Mouse (Mus musculus) midbrain, embryonic 15.5 days (tissue): ENCODE data around the gene Prf1. TPM values are rescaled to one million over a fixed set of nuclear protein-coding genes. Genes with fewer than 3 reads are reported as not detected.

Source experiments
- ATAC-seq: fragments of 200-750 bp; cut with Nextera tagmentation; replicated peaks from 2 replicates; pipeline ENCODE4 v1.8.0; 2017; ENCODE audit warnings: moderate TSS enrichment
- H3K27ac ChIP-seq: fragments of 300-500 bp; sonication (generic); 2 replicates; pipeline ENCODE4 v1.5.1; 2015; ENCODE audit warnings: mild to moderate bottlenecking, inconsistent platforms
- H3K27me3 ChIP-seq: fragments of 300-500 bp; sonication (generic); replicated peaks from 2 replicates; pipeline ENCODE4 v1.6.1; 2015; ENCODE audit warnings: inconsistent platforms
- H3K36me3 ChIP-seq: fragments of 300-500 bp; sonication (generic); replicated peaks from 2 replicates; pipeline ENCODE4 v1.6.1; 2015; ENCODE audit warnings: inconsistent platforms
- H3K4me1 ChIP-seq: fragments of 300-500 bp; sonication (generic); 2 replicates; pipeline ENCODE4 v1.6.1; 2015; ENCODE audit warnings: inconsistent platforms
- H3K4me2 ChIP-seq: fragments of 300-500 bp; sonication (generic); 2 replicates; pipeline ENCODE4 v1.6.1; 2015; ENCODE audit warnings: inconsistent platforms, mild to moderate bottlenecking, moderate library complexity
- H3K4me3 ChIP-seq: fragments of 300-500 bp; sonication (generic); 2 replicates; pipeline ENCODE4 v1.5.1; 2015; ENCODE audit warnings: mild to moderate bottlenecking, inconsistent platforms
- H3K9ac ChIP-seq: fragments of 300-500 bp; sonication (generic); 2 replicates; pipeline ENCODE4 v1.6.1; 2015; ENCODE audit warnings: mild to moderate bottlenecking, inconsistent platforms
- H3K9me3 ChIP-seq: fragments of 300-500 bp; sonication (generic); 2 replicates; pipeline ENCODE4 v1.6.1; 2016; ENCODE audit warnings: inconsistent platforms
- WGBS: fragments of 180-500 bp; shearing (Covaris S2); methylation state at CpG from one replicate; pipeline ENCODE4 v1.1.7; 2015; ENCODE audit warnings: mixed read lengths; 5-methylcytosine and 5-hydroxymethylcytosine counted together
- polyA plus RNA-seq: library from polyadenylated mRNA; unstranded; fragments of >200 nt; fragmentation: Nextera tagmentation; extraction: Ambion mirVana; gene quantifications from 2 replicates; pipeline ENCODE4 v1.2.1, GENCODE M21; 2015

Prf1 gene
- polyA plus RNA-seq, 1 experiment from 2014 or later, result 0.06 TPM

DNA sequence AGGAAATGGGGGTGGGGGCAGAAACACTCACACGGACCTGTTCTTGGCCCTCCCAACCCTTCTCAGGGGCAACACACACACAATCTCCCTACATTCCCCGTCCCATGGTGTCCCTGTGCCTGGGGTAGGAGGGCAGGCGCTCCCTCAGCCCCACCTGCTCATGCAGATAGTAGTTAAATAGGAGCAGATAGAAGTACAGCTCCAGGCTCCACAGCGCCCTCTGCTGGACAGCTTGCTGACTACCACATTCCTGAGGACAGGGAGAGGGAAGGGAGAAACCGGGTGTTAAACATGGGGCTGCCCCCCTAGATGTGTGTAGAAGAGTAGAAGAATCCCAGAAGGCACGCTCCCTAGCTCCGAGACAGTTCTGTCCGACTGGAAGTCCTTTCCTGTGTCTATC is 46.3 kb downstream of the Prf1 start:
- no peaks in the 10 kb centered on the region for H3K27me3 ChIP-seq
- H3K9me3 ChIP-seq, result no peaks in the 10 kb centered on the region
- no peaks in the 10 kb centered on the region for H3K36me3 ChIP-seq
- H3K4me1 ChIP-seq, result peaks cover 5% of the 10 kb centered on the region; the same call in 1 of the 2 replicates
- no peak overlapping the region for H3K4me2 ChIP-seq
- no peak for ATAC-seq
- no peak overlapping the region for H3K9ac ChIP-seq
- 54% methylated on average over 8 of the region's 8 CpGs for WGBS
- H3K27ac ChIP-seq, result no peak overlapping the region
- no peak overlapping the region for H3K4me3 ChIP-seq

DNA sequence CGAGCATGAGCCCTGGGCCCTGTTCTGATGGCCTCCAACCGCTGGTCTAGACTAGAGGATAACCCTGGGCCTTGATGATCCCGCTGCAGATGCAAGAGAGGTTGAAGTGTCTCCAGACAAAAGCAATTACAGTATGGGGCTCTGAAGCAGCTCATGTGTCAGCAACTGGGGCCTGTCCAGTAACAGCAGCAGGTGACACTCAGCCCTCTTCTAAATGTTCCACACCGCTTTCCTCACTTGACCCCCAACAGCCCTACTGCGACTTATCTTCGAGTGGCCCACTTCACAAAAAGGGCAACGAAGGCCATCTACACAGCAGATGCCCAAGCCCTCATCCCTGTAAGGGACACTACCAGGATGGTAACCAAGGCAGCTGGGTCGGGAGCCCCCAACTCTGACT is 47.5 kb downstream of the Prf1 start:
- ATAC-seq, result no peak
- 67% methylated on average over 8 of the region's 8 CpGs for WGBS
- Histone ChIP-seq H3K27ac (no peak overlapping the region), H3K9ac (no peak overlapping the region), H3K4me3 (no peak overlapping the region), H3K27me3 (no peaks in the 10 kb centered on the region), H3K9me3 (no peaks in the 10 kb centered on the region), H3K4me1 (peaks cover 5% of the 10 kb centered on the region; the same call in 1 of the 2 replicates), H3K36me3 (0 out of 2 replicates have a peak, but pooled peaks cover 10% of the 10 kb centered on the region), H3K4me2 (no peak overlapping the region)

DNA sequence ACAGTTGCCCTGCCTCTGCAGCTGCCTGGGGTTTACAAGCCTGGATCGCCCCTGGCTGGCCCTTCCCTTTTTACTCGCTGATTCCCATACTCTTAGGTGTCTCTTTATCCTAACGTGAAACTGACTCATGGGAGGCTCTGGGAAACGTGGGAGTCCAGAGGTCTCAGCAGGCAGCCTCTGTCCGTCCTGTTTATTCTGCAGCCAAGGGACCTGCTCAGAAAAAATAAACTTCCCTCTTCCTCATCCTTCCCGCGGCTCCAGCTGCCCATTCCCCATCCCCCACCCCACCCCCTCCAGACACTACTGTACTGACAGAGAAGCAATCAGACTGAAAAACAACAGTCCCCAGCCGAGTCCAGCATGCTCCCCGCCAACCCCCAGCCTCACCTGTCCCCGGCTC is 48.7 kb downstream of the Prf1 start:
- Histone ChIP-seq H3K4me1 (peaks cover 5% of the 10 kb centered on the region; the same call in 1 of the 2 replicates), H3K27ac (no peak overlapping the region), H3K4me2 (no peak overlapping the region), H3K36me3 (0 out of 2 replicates have a peak, but pooled peaks cover 10% of the 10 kb centered on the region), H3K27me3 (no peaks in the 10 kb centered on the region), H3K4me3 (no peak overlapping the region), H3K9me3 (no peaks in the 10 kb centered on the region), H3K9ac (no peak overlapping the region)
- no peak for ATAC-seq
- 39% methylated on average over 10 of the region's 10 CpGs for WGBS

DNA sequence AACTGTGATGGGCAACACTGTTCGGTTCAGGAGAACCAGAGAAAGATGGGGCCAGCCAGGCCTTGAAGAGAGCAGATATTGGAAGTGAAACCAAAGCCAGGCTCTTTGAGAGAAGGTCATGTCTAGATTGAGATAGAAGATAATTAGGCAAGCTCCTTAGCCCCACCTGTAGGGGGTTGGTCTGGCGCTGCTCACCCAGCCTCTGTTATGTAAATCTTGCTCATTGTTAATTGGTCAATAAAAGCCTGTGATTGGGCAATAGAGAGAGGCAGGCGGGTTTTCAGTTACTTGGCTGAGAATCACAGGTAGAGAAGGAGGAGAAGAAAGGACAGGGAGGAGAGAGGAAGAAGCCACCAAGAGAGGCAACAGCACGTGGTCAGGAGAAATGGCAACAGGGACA is 53.6 kb downstream of the Prf1 start:
- ATAC-seq, result no peak
- Histone ChIP-seq H3K9ac (no peak overlapping the region), H3K4me3 (no peak overlapping the region), H3K9me3 (no peaks in the 10 kb centered on the region), H3K4me2 (no peak overlapping the region), H3K4me1 (no peaks in the 10 kb centered on the region), H3K36me3 (0 out of 2 replicates have a peak, but pooled peaks cover 10% of the 10 kb centered on the region), H3K27me3 (no peaks in the 10 kb centered on the region), H3K27ac (no peak overlapping the region)
- 69% methylated on average over 4 of the region's 4 CpGs for WGBS

Other genes starting within 250 kb of the Prf1 start
- 40.7 and 44.2 TPM in 2 replicates for gene Pcbd1, start 208.5 kb upstream of the Prf1 start, polyA plus RNA-seq
- 50.6 and 51.8 TPM in 2 replicates for gene Sgpl1, start 150.1 kb upstream of the Prf1 start, polyA plus RNA-seq
- gene Tbata, start 125.9 kb upstream of the Prf1 start, polyA plus RNA-seq, result not detected in 2 replicates
- gene Adamts14, start 24.4 kb upstream of the Prf1 start, polyA plus RNA-seq, result 0.36 and 0.43 TPM in 2 replicates
- gene Pald1, start 85.7 kb downstream of the Prf1 start, polyA plus RNA-seq, result 22.5 and 23.7 TPM in 2 replicates
- 0.10 and 0.28 TPM in 2 replicates for gene Nodal, start 120.1 kb downstream of the Prf1 start, polyA plus RNA-seq
- 65.8 and 71.3 TPM in 2 replicates for gene Eif4ebp2, start 154.8 kb downstream of the Prf1 start, polyA plus RNA-seq
- gene Lrrc20, start 178.0 kb downstream of the Prf1 start, polyA plus RNA-seq, result 18.1 TPM in 2 replicates